Mouse (Mus musculus): ENCODE measurements at regions not wholly inside any gene's neighbourhood (a gene's known extent, or its start where the extent isn't known, plus 50 kb on each side); places are given as distances from the start of the nearest gene placed in this dataset.

- DNase-seq, result no peak
These were observed 112.1 kb upstream of the Slc24a5 start for GRCm38 (mm10) chr2:124955843-124956242.

- no peak for DNase-seq
These were observed 108.5 kb upstream of the Slc24a5 start for GRCm38 (mm10) chr2:124959431-124959830.

- DNase-seq, result no peak
These were observed 95.8 kb upstream of the Slc24a5 start for GRCm38 (mm10) chr2:124971826-124972749.

GRCm38 (mm10) chr2:124975106-124975505 is 92.8 kb upstream of the Slc24a5 start:
- DNase-seq, result no peak

GRCm38 (mm10) chr2:124990976-124991375 is 76.9 kb upstream of the Slc24a5 start:
- DNase-seq, result no peak

- DNase-seq, result no peak
These were observed 52.9 kb upstream of the Slc24a5 start for GRCm38 (mm10) chr2:125015007-125015406.

GRCm38 (mm10) chr2:125016946-125017345 is 51.0 kb upstream of the Slc24a5 start:
- no peak for DNase-seq
